Comparison of ENCODE assay signal across 12 mouse cellular contexts in genomic region chr4:133261641-133262374, GRCm38 (mm10). TPM values are rescaled to one million over a fixed set of nuclear protein-coding genes. Genes with fewer than 3 reads are reported as not detected.
DNase-seq lines count a peak whose midpoint lies in the region; ATAC-seq and TF ChIP-seq lines count a peak whose summit lies in the region.
"Had no signal": no experiment of that assay in that cellular context is flagged by ENCODE, and none has a peak within 500 bp of the region (broad histone marks: within the 10 kb centered on the region; RNA-seq: fewer than 3 reads in every experiment).

No protein-coding gene starts in this region.

- peaks cover 15% of the 10 kb centered on the region; the same call in 1 of the 2 replicates for H3K9me3 ChIP-seq in hindbrain, embryonic 10.5 days
- H3K9me3 ChIP-seq in hindbrain, postnatal 0 days (ENCODE audit: low read length): no peaks in the 10 kb centered on the region
- H3K9me3 ChIP-seq in G1E (replicated peaks): no peaks in the 10 kb centered on the region
- no peaks in the 10 kb centered on the region; the same call in 1 of the 2 replicates for H3K9me3 ChIP-seq in limb, embryonic 11.5 days (ENCODE audit: control insufficient read depth, low read length)
- H3K9me3 ChIP-seq in forebrain, embryonic 16.5 days (ENCODE audit: control insufficient read depth, low read length): no peaks in the 10 kb centered on the region
- H3K9me3 ChIP-seq: heart, embryonic 13.5 days had no signal

- H3K4me3 ChIP-seq in hindbrain, embryonic 10.5 days: no peak overlapping the region
- H3K4me3 ChIP-seq in hindbrain, postnatal 0 days (ENCODE audit: low read length): no peak overlapping the region
- peak overlapping the region; percentile 29; the same call in 1 of the 2 replicates for H3K4me3 ChIP-seq in G1E (ENCODE audit: low read depth, low read length)
- H3K4me3 ChIP-seq in limb, embryonic 11.5 days (ENCODE audit: low read depth, low read length): no peak overlapping the region
- no peak overlapping the region for H3K4me3 ChIP-seq in forebrain, embryonic 16.5 days (replicated peaks; ENCODE audit: low read length)
- H3K4me3 ChIP-seq: heart, embryonic 13.5 days; neural tube, embryonic 12.5 days had no signal

- ATAC-seq in hindbrain, postnatal 0 days: no peak
- no peak for ATAC-seq in G1E (ENCODE audit: extremely low read depth, insufficient number of reproducible peaks, low FRiP score, poor library complexity, severe bottlenecking)
- ATAC-seq in limb, embryonic 11.5 days (ENCODE audit: insufficient number of reproducible peaks, low FRiP score, low TSS enrichment, low read depth): no peak
- ATAC-seq in forebrain, embryonic 16.5 days: no peak

- peaks cover 29% of the 10 kb centered on the region for H3K27me3 ChIP-seq in hindbrain, embryonic 10.5 days (ENCODE audit: insufficient read depth, poor library complexity, severe bottlenecking)
- H3K27me3 ChIP-seq in hindbrain, postnatal 0 days (ENCODE audit: insufficient read depth, low read length): no peaks in the 10 kb centered on the region
- H3K27me3 ChIP-seq in G1E (ENCODE audit: insufficient read depth, low read length): peaks cover 2% of the 10 kb centered on the region; the same call in 1 of the 2 replicates
- H3K27me3 ChIP-seq in limb, embryonic 11.5 days (ENCODE audit: control insufficient read depth, insufficient read depth, low read length): peaks cover 4% of the 10 kb centered on the region; the same call in 1 of the 2 replicates
- H3K27me3 ChIP-seq in forebrain, embryonic 16.5 days (replicated peaks; ENCODE audit: control insufficient read depth, insufficient read depth, low read length): no peaks in the 10 kb centered on the region

- no peak overlapping the region for H3K9ac ChIP-seq in hindbrain, postnatal 0 days (replicated peaks; ENCODE audit: low read length)
- H3K9ac ChIP-seq in limb, embryonic 11.5 days (ENCODE audit: low read length): no peak overlapping the region
- H3K9ac ChIP-seq in forebrain, embryonic 16.5 days (replicated peaks; ENCODE audit: low read depth, low read length): no peak overlapping the region
- H3K9ac ChIP-seq: heart, embryonic 13.5 days; neural tube, embryonic 12.5 days had no signal

- peaks cover 41% of the 10 kb centered on the region for H3K36me3 ChIP-seq in hindbrain, embryonic 10.5 days
- peaks cover 17% of the 10 kb centered on the region for H3K36me3 ChIP-seq in hindbrain, postnatal 0 days (ENCODE audit: insufficient read depth, low read length)
- peaks cover 56% of the 10 kb centered on the region for H3K36me3 ChIP-seq in G1E (replicated peaks)
- H3K36me3 ChIP-seq in limb, embryonic 11.5 days (ENCODE audit: control insufficient read depth, insufficient read depth, low read length): peaks cover 17% of the 10 kb centered on the region
- peaks cover 24% of the 10 kb centered on the region for H3K36me3 ChIP-seq in forebrain, embryonic 16.5 days (ENCODE audit: control insufficient read depth, insufficient read depth)

- no peak for TF ChIP-seq CTCF in hindbrain, postnatal 0 days (IDR thresholded peaks at IDR 0.05; ENCODE audit: low read depth)
- TF ChIP-seq CTCF in G1E (IDR thresholded peaks at IDR 0.05; ENCODE audit: low read depth, low read length): no peak

- DNase-seq in hindbrain, embryonic 10.5 days (ENCODE audit: low spot score): no peak
- no peak for DNase-seq in hindbrain, postnatal 0 days (ENCODE audit: low spot score)
- no peak for DNase-seq in G1E (ENCODE audit: low spot score)
- no peak for DNase-seq in limb, embryonic 11.5 days (ENCODE audit: low spot score)
- DNase-seq in thymus, adult 18-20 months: peak; percentile 58 to 73
- DNase-seq in frontal cortex, postnatal 14 days (ENCODE audit: low spot score in 2 of 2): no peak
- DNase-seq in lung, postnatal 36 days: no peak
- DNase-seq: cerebellum, adult 11 months; spleen, adult 18-20 months had no signal

- peaks cover 22% of the 10 kb centered on the region for H3K4me1 ChIP-seq in hindbrain, embryonic 10.5 days (replicated peaks)
- no peaks in the 10 kb centered on the region for H3K4me1 ChIP-seq in hindbrain, postnatal 0 days (ENCODE audit: insufficient read depth, low read length)
- H3K4me1 ChIP-seq in G1E (ENCODE audit: insufficient read depth, low read depth, low read length): peaks cover 57% of the 10 kb centered on the region
- H3K4me1 ChIP-seq in limb, embryonic 11.5 days (ENCODE audit: control insufficient read depth, insufficient read depth, low read length): peaks cover 6% of the 10 kb centered on the region; the same call in 1 of the 2 replicates
- H3K4me1 ChIP-seq in forebrain, embryonic 16.5 days (replicated peaks; ENCODE audit: control insufficient read depth, insufficient read depth, low read length): no peaks in the 10 kb centered on the region
- H3K4me1 ChIP-seq: heart, embryonic 13.5 days; neural tube, embryonic 12.5 days had no signal

- 45% methylated on average over 10 of the region's 10 CpGs for WGBS in hindbrain, embryonic 10.5 days
- 53% methylated on average over 10 of the region's 10 CpGs for WGBS in hindbrain, postnatal 0 days
- 43% methylated on average over 10 of the region's 10 CpGs for WGBS in limb, embryonic 11.5 days
- WGBS in forebrain, embryonic 16.5 days: 50% methylated on average over 10 of the region's 10 CpGs

- H3K27ac ChIP-seq in hindbrain, embryonic 10.5 days: peak overlapping the region; percentile 12; the same call in 1 of the 2 replicates
- H3K27ac ChIP-seq in hindbrain, postnatal 0 days: no peak overlapping the region
- 0 out of 2 replicates have a peak overlapping the region, but pooled peaks have one; percentile 42 for H3K27ac ChIP-seq in limb, embryonic 11.5 days (replicated peaks; ENCODE audit: low read depth, low read length)
- no peak overlapping the region for H3K27ac ChIP-seq in forebrain, embryonic 16.5 days (ENCODE audit: low read length)
- H3K27ac ChIP-seq: heart, embryonic 13.5 days; neural tube, embryonic 12.5 days had no signal

- H3K4me2 ChIP-seq in hindbrain, postnatal 0 days (ENCODE audit: low read depth, low read length): no peak overlapping the region
- no peak overlapping the region for H3K4me2 ChIP-seq in limb, embryonic 11.5 days (ENCODE audit: low read depth, severe bottlenecking)
- H3K4me2 ChIP-seq in forebrain, embryonic 16.5 days (ENCODE audit: low read length): no peak overlapping the region
- H3K4me2 ChIP-seq: heart, embryonic 13.5 days; neural tube, embryonic 12.5 days had no signal

RNA-seq across cellular contexts. Expression of gene Sytl1, which starts 1.1 kb away (rescaled TPM):
- polyA plus RNA-seq in hindbrain, embryonic 10.5 days (2016; fragmentation: Nextera tagmentation; extraction: Ambion mirVana): 1.2 and 1.6 TPM in 2 replicates
- 1.4 TPM in 1 of 2 replicates, not detected in the other for total RNA-seq in hindbrain, postnatal 0 days (2014; rRNA removed)
- 0.18 and 0.40 TPM in 2 replicates for polyA plus RNA-seq in hindbrain, postnatal 0 days (2015; fragmentation: Nextera tagmentation; extraction: Ambion mirVana)
- total RNA-seq in G1E (2014; fragmentation: Nextera tagmentation): 1.2 and 2.5 TPM in 2 replicates
- 0.05 and 0.35 TPM in 2 replicates for total RNA-seq in G1E (2017)
- polyA plus RNA-seq in G1E (2012): 1.4 and 1.7 TPM in 2 replicates
- 1.4 and 1.5 TPM in 2 replicates for polyA plus RNA-seq in limb, embryonic 11.5 days (2014; fragmentation: Nextera tagmentation; extraction: Ambion mirVana)
- polyA plus RNA-seq in forebrain, embryonic 16.5 days (2015; fragmentation: Nextera tagmentation; extraction: Ambion mirVana): 0.47 and 0.52 TPM in 2 replicates

RNA-seq across cellular contexts. Expression of gene Tmem222, which starts 15.8 kb away (rescaled TPM):
- 82.8 and 87.8 TPM in 2 replicates for polyA plus RNA-seq in hindbrain, embryonic 10.5 days (2016; fragmentation: Nextera tagmentation; extraction: Ambion mirVana)
- total RNA-seq in hindbrain, postnatal 0 days (2014; rRNA removed): 120 and 138 TPM in 2 replicates
- polyA plus RNA-seq in hindbrain, postnatal 0 days (2015; fragmentation: Nextera tagmentation; extraction: Ambion mirVana): 127 and 136 TPM in 2 replicates
- total RNA-seq in G1E (2014; fragmentation: Nextera tagmentation) (33.5 and 34.3 TPM in 2 replicates), G1E (2017) (25.2 and 30.3 TPM in 2 replicates)
- polyA plus RNA-seq in G1E (2012): 30.3 and 30.8 TPM in 2 replicates
- polyA plus RNA-seq in limb, embryonic 11.5 days (2014; fragmentation: Nextera tagmentation; extraction: Ambion mirVana): 81.5 and 86.4 TPM in 2 replicates
- polyA plus RNA-seq in forebrain, embryonic 16.5 days (2015; fragmentation: Nextera tagmentation; extraction: Ambion mirVana): 112 and 124 TPM in 2 replicates

RNA-seq across cellular contexts. Expression of gene Map3k6, which starts 21.2 kb away (rescaled TPM):
- polyA plus RNA-seq in hindbrain, embryonic 10.5 days (2016; fragmentation: Nextera tagmentation; extraction: Ambion mirVana): 1.7 and 1.9 TPM in 2 replicates
- total RNA-seq in hindbrain, postnatal 0 days (2014; rRNA removed): 7.2 and 11.7 TPM in 2 replicates
- polyA plus RNA-seq in hindbrain, postnatal 0 days (2015; fragmentation: Nextera tagmentation; extraction: Ambion mirVana): 4.7 and 5.8 TPM in 2 replicates
- total RNA-seq in G1E (2014; fragmentation: Nextera tagmentation) (20.9 and 28.4 TPM in 2 replicates), G1E (2017) (27.6 and 29.2 TPM in 2 replicates)
- 85.3 and 87.2 TPM in 2 replicates for polyA plus RNA-seq in G1E (2012)
- 0.98 and 1.7 TPM in 2 replicates for polyA plus RNA-seq in limb, embryonic 11.5 days (2014; fragmentation: Nextera tagmentation; extraction: Ambion mirVana)
- polyA plus RNA-seq in forebrain, embryonic 16.5 days (2015; fragmentation: Nextera tagmentation; extraction: Ambion mirVana): 2.1 and 2.3 TPM in 2 replicates

RNA-seq across cellular contexts. Expression of gene Gpr3, which starts 49.5 kb away (rescaled TPM):
- 0.32 and 0.35 TPM in 2 replicates for polyA plus RNA-seq in hindbrain, embryonic 10.5 days (2016; fragmentation: Nextera tagmentation; extraction: Ambion mirVana)
- total RNA-seq in hindbrain, postnatal 0 days (2014; rRNA removed): 7.0 and 7.3 TPM in 2 replicates
- polyA plus RNA-seq in hindbrain, postnatal 0 days (2015; fragmentation: Nextera tagmentation; extraction: Ambion mirVana): 4.5 and 5.5 TPM in 2 replicates
- total RNA-seq in G1E (2014; fragmentation: Nextera tagmentation) (0.58 TPM in 1 of 2 replicates, not detected in the other), G1E (2017) (0.06 and 0.16 TPM in 2 replicates)
- polyA plus RNA-seq in G1E (2012): 0.02 and 0.10 TPM in 2 replicates
- 0.33 and 0.47 TPM in 2 replicates for polyA plus RNA-seq in limb, embryonic 11.5 days (2014; fragmentation: Nextera tagmentation; extraction: Ambion mirVana)
- polyA plus RNA-seq in forebrain, embryonic 16.5 days (2015; fragmentation: Nextera tagmentation; extraction: Ambion mirVana): 0.57 and 1.4 TPM in 2 replicates

RNA-seq across cellular contexts. Expression of gene Cd164l2, which starts 49.9 kb away (rescaled TPM):
- polyA plus RNA-seq in hindbrain, embryonic 10.5 days (2016; fragmentation: Nextera tagmentation; extraction: Ambion mirVana): 1.1 and 2.2 TPM in 2 replicates
- 6.2 and 6.9 TPM in 2 replicates for total RNA-seq in hindbrain, postnatal 0 days (2014; rRNA removed)
- polyA plus RNA-seq in hindbrain, postnatal 0 days (2015; fragmentation: Nextera tagmentation; extraction: Ambion mirVana): 9.6 and 11.9 TPM in 2 replicates
- not detected in 2 replicates for total RNA-seq in G1E (2014; fragmentation: Nextera tagmentation)
- not detected in 2 replicates for total RNA-seq in G1E (2017)
- polyA plus RNA-seq in G1E (2012): not detected in 2 replicates
- polyA plus RNA-seq in limb, embryonic 11.5 days (2014; fragmentation: Nextera tagmentation; extraction: Ambion mirVana): 1.8 and 2.4 TPM in 2 replicates
- 0.88 and 1.1 TPM in 2 replicates for polyA plus RNA-seq in forebrain, embryonic 16.5 days (2015; fragmentation: Nextera tagmentation; extraction: Ambion mirVana)

Comparison
In these comparisons a context has a peak if more than half of its experiments do, and no peak if none do; other contexts are left out.
1. H3K27ac ChIP-seq: peak in hindbrain, embryonic 10.5 days (single experiment) and limb, embryonic 11.5 days (single experiment); none in hindbrain, postnatal 0 days (single experiment) and forebrain, embryonic 16.5 days (single experiment).
2. DNase-seq: peak in thymus, adult 18-20 months (2 of 2); none in hindbrain, embryonic 10.5 days (single experiment), hindbrain, postnatal 0 days (single experiment), G1E (single experiment), limb, embryonic 11.5 days (single experiment), frontal cortex, postnatal 14 days (0 of 2) and lung, postnatal 36 days (single experiment).
3. RNA of gene Map3k6, which starts 21.2 kb away (polyA plus RNA-seq): 85.3 to 87.2 TPM in G1E; 4.7 to 5.8 TPM in hindbrain, postnatal 0 days, 2.1 to 2.3 TPM in forebrain, embryonic 16.5 days, 1.7 to 1.9 TPM in hindbrain, embryonic 10.5 days and 0.98 to 1.7 TPM in limb, embryonic 11.5 days; every median in the first group is over 10 times any median in the second.